ENCODE assay signal across 8 mouse cellular contexts in the genomic region with DNA sequence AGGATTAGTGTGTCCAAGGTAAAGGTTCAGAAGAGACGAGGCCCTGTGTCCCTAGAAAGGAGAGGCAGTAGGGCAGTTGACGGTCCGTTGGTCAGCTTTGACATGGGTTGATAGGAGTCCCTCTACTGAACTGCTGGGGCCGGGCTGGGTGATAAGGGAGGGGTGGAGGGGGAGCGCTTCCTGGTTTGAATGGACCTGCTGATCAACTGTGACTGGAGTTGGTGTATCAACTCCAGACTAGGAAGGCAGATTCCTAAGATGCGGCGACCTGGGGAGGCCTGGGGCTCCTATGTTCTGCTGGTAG.
DNase-seq lines count a peak whose midpoint lies in the region; ATAC-seq and TF ChIP-seq lines count a peak whose summit lies in the region.

No protein-coding gene starts in this region.

- no peak for TF ChIP-seq CTCF in ES-Bruce4 (IDR thresholded peaks at IDR 0.05; ENCODE audit: low read depth, low read length)

- H3K9me3 ChIP-seq in heart, embryonic 12.5 days (replicated peaks) = no peaks in the 10 kb centered on the region
- no peaks in the 10 kb centered on the region for H3K9me3 ChIP-seq in ES-Bruce4 (replicated peaks; ENCODE audit: control insufficient read depth, insufficient read depth, low read length, poor library complexity, severe bottlenecking)
- H3K9me3 ChIP-seq in hindbrain, embryonic 13.5 days = no peaks in the 10 kb centered on the region

- ATAC-seq in heart, embryonic 12.5 days (ENCODE audit: insufficient number of reproducible peaks, low FRiP score) = no peak; the same call in 1 of the 2 replicates
- no peak for ATAC-seq in hindbrain, embryonic 13.5 days (ENCODE audit: low FRiP score)

- no peak overlapping the region for H3K4me3 ChIP-seq in heart, embryonic 12.5 days
- H3K4me3 ChIP-seq in ES-Bruce4 (ENCODE audit: low read depth, low read length) (no peak overlapping the region), macrophage (ENCODE audit: inconsistent target) (no peak overlapping the region)
- H3K4me3 ChIP-seq in hindbrain, embryonic 13.5 days = peak overlapping the region; percentile 65; the same call in 1 of the 2 replicates

- peak overlapping the region; percentile 84 for H3K27ac ChIP-seq in heart, embryonic 12.5 days (ENCODE audit: poor library complexity, severe bottlenecking)
- 0 out of 2 replicates have a peak overlapping the region, but pooled peaks have one; percentile 45 for H3K27ac ChIP-seq in ES-Bruce4 (ENCODE audit: insufficient read depth, low read length)
- peak overlapping the region; percentile 98 for H3K27ac ChIP-seq in hindbrain, embryonic 13.5 days
- H3K27ac ChIP-seq in macrophage = peak overlapping the region; percentile 95

- H3K36me3 ChIP-seq in heart, embryonic 12.5 days = no peaks in the 10 kb centered on the region
- no peaks in the 10 kb centered on the region for H3K36me3 ChIP-seq in ES-Bruce4 (ENCODE audit: control insufficient read depth, insufficient read depth, low read length, poor library complexity, severe bottlenecking)
- H3K36me3 ChIP-seq in hindbrain, embryonic 13.5 days = no peaks in the 10 kb centered on the region
- H3K36me3 ChIP-seq in macrophage (ENCODE audit: inconsistent target) = no peaks in the 10 kb centered on the region

- TF ChIP-seq EP300 in ES-Bruce4 (IDR thresholded peaks at IDR 0.05; ENCODE audit: insufficient read depth, low read depth, low read length) = no peak

- H3K79me2 ChIP-seq in macrophage (ENCODE audit: inconsistent target) = peaks cover 97% of the 10 kb centered on the region

- no peak for TF ChIP-seq POLR2A in ES-Bruce4 (IDR thresholded peaks at IDR 0.05; ENCODE audit: insufficient read depth, low read length)

- no peak for DNase-seq in heart, adult 18-20 months
- DNase-seq in right cerebral cortex, postnatal 14 days = no peak
- no peak for DNase-seq in cerebellum, postnatal 36 days
- DNase-seq in natural killer cell, adult 2 months (ENCODE audit: low spot score in 2 of 2) = no peak

- H3K27me3 ChIP-seq in heart, embryonic 12.5 days (replicated peaks) = no peaks in the 10 kb centered on the region
- H3K27me3 ChIP-seq in ES-Bruce4 (ENCODE audit: control insufficient read depth, insufficient read depth, low read length, poor library complexity, severe bottlenecking) = no peaks in the 10 kb centered on the region
- no peaks in the 10 kb centered on the region for H3K27me3 ChIP-seq in hindbrain, embryonic 13.5 days

- WGBS in heart, embryonic 12.5 days = 12% methylated on average over 7 of the region's 7 CpGs
- WGBS in hindbrain, embryonic 13.5 days = 16% methylated on average over 7 of the region's 7 CpGs
- 61% methylated on average over 7 of the region's 7 CpGs for WGBS in macrophage (ENCODE audit: missing documents)

- peaks cover 78% of the 10 kb centered on the region for H3K4me1 ChIP-seq in heart, embryonic 12.5 days (replicated peaks)
- H3K4me1 ChIP-seq in ES-Bruce4 (ENCODE audit: control insufficient read depth, insufficient read depth, low read length) = peaks cover 34% of the 10 kb centered on the region
- H3K4me1 ChIP-seq in hindbrain, embryonic 13.5 days (replicated peaks) = peaks cover 76% of the 10 kb centered on the region

- H3K4me2 ChIP-seq in heart, embryonic 12.5 days = peak overlapping the region; percentile 85
- peak overlapping the region; percentile 67 for H3K4me2 ChIP-seq in hindbrain, embryonic 13.5 days

- 0 out of 2 replicates have a peak overlapping the region, but pooled peaks have one; percentile 75 for H3K9ac ChIP-seq in heart, embryonic 12.5 days
- H3K9ac ChIP-seq in ES-Bruce4 (ENCODE audit: low read depth, poor library complexity, severe bottlenecking) = no peak overlapping the region
- peak overlapping the region; percentile 96 for H3K9ac ChIP-seq in hindbrain, embryonic 13.5 days

Comparison
In these comparisons a context has a peak if more than half of its experiments do, and no peak if none do; other contexts are left out.
1. H3K27ac ChIP-seq: peak in every context shown above with its lines; median percentile 98 in hindbrain, embryonic 13.5 days; 95 in macrophage; 84 in heart, embryonic 12.5 days; 45 in ES-Bruce4.